Mouse (Mus musculus) MEL (cell line): Measurements from ENCODE around the gene Arhgap9. TPM values are rescaled to one million over a fixed set of nuclear protein-coding genes. Genes with fewer than 3 reads are reported as not detected.

Source experiments
- DNase-seq: peaks from one replicate; pipeline ENCODE4 v3.0.0; 2011; ENCODE audit warnings: low read depth, low spot score
- H3K27ac ChIP-seq: 2 replicates; pipeline ENCODE4 v1.5.1; 2012; ENCODE audit warnings: low read depth, mild to moderate bottlenecking, control low read depth, low read length, moderate library complexity; ENCODE audit not compliant: control insufficient read depth
- H3K27me3 ChIP-seq, 2 experiments: fragments of 150-350 bp in 1 of 2; sonication (generic) in 1 of 2; 2 replicates each; pipeline ENCODE4 v1.6.1; 2012; ENCODE audit warnings: low read length in 2 of 2, mild to moderate bottlenecking in 2 of 2, improper control_type of control experiment in 1 of 2, moderate library complexity in 1 of 2; ENCODE audit not compliant: insufficient read depth in 2 of 2, control insufficient read depth in 1 of 2
- H3K36me3 ChIP-seq, 2 experiments: 2 replicates each; pipeline ENCODE4 v1.6.1; 2012 to 2014; ENCODE audit warnings: low read length in 2 of 2, improper control_type of control experiment in 1 of 2, inconsistent platforms in 1 of 2, mild to moderate bottlenecking in 1 of 2; ENCODE audit not compliant: insufficient read depth in 2 of 2, control insufficient read depth in 1 of 2
- H3K4me1 ChIP-seq, 2 experiments: fragments of 150-350 bp in 1 of 2; sonication (generic) in 1 of 2; 2 replicates each; pipeline ENCODE4 v1.6.1; 2012; ENCODE audit warnings: low read length in 2 of 2, improper control_type of control experiment in 1 of 2, mild to moderate bottlenecking in 1 of 2; ENCODE audit not compliant: insufficient read depth in 2 of 2, control insufficient read depth in 1 of 2
- H3K4me3 ChIP-seq, 2 experiments: fragments of 150-350 bp in 1 of 2; sonication (generic) in 1 of 2; 2 replicates each; pipeline ENCODE4 v1.5.1; 2012; ENCODE audit warnings: low read depth in 2 of 2, low read length in 2 of 2, mild to moderate bottlenecking in 2 of 2, moderate library complexity in 2 of 2, control low read depth in 1 of 2, improper control_type of control experiment in 1 of 2; ENCODE audit not compliant: control insufficient read depth in 1 of 2, insufficient read depth in 1 of 2
- H3K79me2 ChIP-seq: 2 replicates; pipeline ENCODE4 v1.6.1; 2012; ENCODE audit warnings: mild to moderate bottlenecking, low read length, moderate library complexity; ENCODE audit not compliant: control insufficient read depth, poor library complexity, insufficient read depth
- H3K9ac ChIP-seq: 2 replicates; pipeline ENCODE4 v1.6.1; 2012; ENCODE audit warnings: low read depth, mild to moderate bottlenecking, control low read depth, low read length, moderate library complexity; ENCODE audit not compliant: control insufficient read depth, poor library complexity, severe bottlenecking
- H3K9me3 ChIP-seq: fragments of 150-350 bp; sonication (generic); replicated peaks from 2 replicates; pipeline ENCODE4 v1.6.1; 2012; ENCODE audit warnings: mild to moderate bottlenecking, low read length, improper control_type of control experiment, moderate library complexity; ENCODE audit not compliant: insufficient read depth
- CTCF ChIP-seq, 3 experiments: IDR thresholded peaks in 2 of 3; conservative IDR thresholded peaks in 1 of 3; 2 replicates each; pipeline ENCODE4 v1.5.1; 2011 to 2012; ENCODE audit warnings: low read length in 3 of 3, low read depth in 2 of 3, mild to moderate bottlenecking in 2 of 3, improper control_type of control experiment in 1 of 3, inconsistent platforms in 1 of 3, mixed read lengths in 1 of 3, moderate library complexity in 1 of 3; ENCODE audit not compliant: control insufficient read depth in 1 of 3, insufficient read depth in 1 of 3, poor library complexity in 1 of 3, severe bottlenecking in 1 of 3
- EP300 ChIP-seq, 2 experiments: IDR thresholded peaks; 2 replicates each; pipeline ENCODE4 v1.6.1; 2011; ENCODE audit warnings: improper control_type of control experiment in 2 of 2, low read length in 2 of 2, low read depth in 1 of 2, mild to moderate bottlenecking in 1 of 2
- GABPA ChIP-seq: IDR thresholded peaks from 2 replicates; pipeline ENCODE4 v1.6.1; 2012; ENCODE audit warnings: low read depth, mild to moderate bottlenecking, inconsistent platforms, low read length, improper control_type of control experiment, moderate library complexity
- GATA1 ChIP-seq: IDR thresholded peaks from 2 replicates; pipeline ENCODE4 v1.6.1; 2011; ENCODE audit warnings: low read depth, low read length, improper control_type of control experiment
- KAT2A ChIP-seq: conservative IDR thresholded peaks from 2 replicates; pipeline ENCODE4 v1.6.1; 2012; ENCODE audit warnings: low read depth, low read length, improper control_type of control experiment, inconsistent platforms
- MXI1 ChIP-seq: IDR thresholded peaks from 2 replicates; pipeline ENCODE4 v1.6.1; 2011; ENCODE audit warnings: mild to moderate bottlenecking, low read depth, low read length, improper control_type of control experiment
- MYC ChIP-seq: IDR thresholded peaks from 2 replicates; pipeline ENCODE4 v1.6.1; 2011; ENCODE audit warnings: low read depth, mild to moderate bottlenecking, low read length, improper control_type of control experiment, moderate library complexity
- POLR2A ChIP-seq, 2 experiments: IDR thresholded peaks; 2 replicates each; pipeline ENCODE4 v1.6.1; 2011 to 2012; ENCODE audit warnings: low read length in 2 of 2, mild to moderate bottlenecking in 2 of 2, control low read depth in 1 of 2, improper control_type of control experiment in 1 of 2, low read depth in 1 of 2, moderate library complexity in 1 of 2; ENCODE audit not compliant: control insufficient read depth in 1 of 2, insufficient read depth in 1 of 2, poor library complexity in 1 of 2
- POLR2AphosphoS2 ChIP-seq: IDR thresholded peaks from 2 replicates; pipeline ENCODE4 v1.6.1; 2011; ENCODE audit warnings: low read length, improper control_type of control experiment
- POLR2AphosphoS5 ChIP-seq: IDR thresholded peaks from 2 replicates; pipeline ENCODE4 v1.6.1; 2012; ENCODE audit warnings: low read depth, borderline replicate concordance, mild to moderate bottlenecking, inconsistent platforms, low read length, moderate library complexity, mixed read lengths
- RAD21 ChIP-seq: IDR thresholded peaks from 2 replicates; pipeline ENCODE4 v1.6.1; 2011; ENCODE audit warnings: mild to moderate bottlenecking, low read depth, low read length, improper control_type of control experiment
- SIN3A ChIP-seq: IDR thresholded peaks from 2 replicates; pipeline ENCODE4 v1.6.1; 2012; ENCODE audit warnings: low read length, improper control_type of control experiment, inconsistent platforms
- SMC3 ChIP-seq: IDR thresholded peaks from 2 replicates; pipeline ENCODE4 v1.6.1; 2011; ENCODE audit warnings: low read depth, low read length, improper control_type of control experiment
- TAL1 ChIP-seq: IDR thresholded peaks from 2 replicates; pipeline ENCODE4 v1.6.1; 2012; ENCODE audit warnings: mild to moderate bottlenecking, inconsistent platforms, low read length, moderate library complexity, mixed read lengths
- TBP ChIP-seq: IDR thresholded peaks from 2 replicates; pipeline ENCODE4 v1.8.0; 2011; ENCODE audit warnings: low read depth, low read length, improper control_type of control experiment
- TCF12 ChIP-seq: IDR thresholded peaks from 2 replicates; pipeline ENCODE4 v1.6.1; 2014; ENCODE audit warnings: low read depth, mild to moderate bottlenecking, inconsistent platforms, low read length, improper control_type of control experiment, moderate library complexity
- UBTF ChIP-seq: IDR thresholded peaks from 2 replicates; pipeline ENCODE4 v1.6.1; 2012; ENCODE audit warnings: low read depth, mild to moderate bottlenecking, inconsistent platforms, low read length, improper control_type of control experiment, moderate library complexity, borderline replicate concordance; ENCODE audit not compliant: insufficient read depth
- ZC3H11A ChIP-seq: IDR thresholded peaks from 2 replicates; pipeline ENCODE4 v1.6.1; 2012; ENCODE audit warnings: low read depth, mild to moderate bottlenecking, inconsistent platforms, low read length, improper control_type of control experiment
- polyA plus RNA-seq, 2 experiments: library from polyadenylated mRNA; stranded (reverse) in 1 of 2; unstranded in 1 of 2; fragments of >175 nt in 1 of 2; fragments of >200 nt in 1 of 2; gene quantifications; 2 replicates each; pipeline versions ENCODE4 v1.2.1 to v1.2.4; 2012; ENCODE audit warnings: low replicate concordance in 2 of 2, low read depth in 1 of 2; ENCODE audit not compliant: insufficient read length in 2 of 2, insufficient read depth in 1 of 2, missing spikeins in 1 of 2
- total RNA-seq: library from RNA; depleted of rRNA; stranded (reverse); fragments of 300-350 nt; gene quantifications from 2 replicates; pipeline ENCODE4 v1.2.3, GENCODE M21; 2012

Arhgap9 gene
- total and polyA plus RNA-seq, 3 experiments = 24.4 to 41.1 TPM; not detected in 1

- no peaks in the 10 kb centered on the region for H3K27me3 ChIP-seq
- H3K4me3 ChIP-seq = no peak overlapping the region
- no peaks in the 10 kb centered on the region for H3K9me3 ChIP-seq
- H3K79me2 ChIP-seq = no peaks in the 10 kb centered on the region
- H3K9ac ChIP-seq = no peak overlapping the region
- peak; percentile 50 for DNase-seq
- no peak overlapping the region for H3K27ac ChIP-seq
- H3K4me1 ChIP-seq = no peaks in the 10 kb centered on the region
- TF ChIP-seq TCF12 = no peak
- peak; percentile 23 for TF ChIP-seq RAD21
- TF ChIP-seq SIN3A = no peak
- TF ChIP-seq TBP = no peak
- peak; percentile 33 for TF ChIP-seq SMC3
- no peak for TF ChIP-seq GABPA
- TF ChIP-seq CTCF (IDR thresholded peaks at IDR 0.05 in 2 of 3, conservative IDR thresholded peaks at IDR 0.05 in 1 of 3; ENCODE audit: control insufficient read depth in 1 of 3, insufficient read depth in 1 of 3, low read depth in 2 of 3, low read length in 3 of 3, poor library complexity in 1 of 3, severe bottlenecking in 1 of 3) = peak; percentile 48 to 57 (median 55)
- TF ChIP-seq, all 39 proteins: peak for 3
- H3K36me3 ChIP-seq = no peaks in the 10 kb centered on the region
These were observed 10.6 kb downstream of the Arhgap9 start for GRCm38 (mm10) chr10:127332211-127332874.

GRCm38 (mm10) chr10:127333152-127333551 is 11.4 kb downstream of the Arhgap9 start:
- H3K9me3 ChIP-seq = no peaks in the 10 kb centered on the region
- peak; percentile 83 for TF ChIP-seq MYC
- TF ChIP-seq UBTF = no peak
- peak; percentile 38; the same call in 1 of the 2 replicates for TF ChIP-seq TBP
- TF ChIP-seq POLR2AphosphoS2 = no peak
- TF ChIP-seq SIN3A = peak; percentile 49; the same call in 1 of the 2 replicates
- TF ChIP-seq GATA1 = no peak
- no peak for TF ChIP-seq POLR2A (IDR thresholded peaks at IDR 0.05; ENCODE audit: control insufficient read depth in 1 of 2, insufficient read depth in 1 of 2, low read depth in 1 of 2, low read length in 2 of 2, poor library complexity in 1 of 2)
- TF ChIP-seq RAD21 = peak; percentile 77
- TF ChIP-seq EP300 (IDR thresholded peaks at IDR 0.05; ENCODE audit: low read depth in 1 of 2, low read length in 2 of 2) = no peak
- no peak for TF ChIP-seq MXI1
- TF ChIP-seq ZC3H11A = peak; percentile 59; the same call in 1 of the 2 replicates
- peak; percentile 51 to 78 (median 53) for TF ChIP-seq CTCF (IDR thresholded peaks at IDR 0.05 in 2 of 3, conservative IDR thresholded peaks at IDR 0.05 in 1 of 3; ENCODE audit: control insufficient read depth in 1 of 3, insufficient read depth in 1 of 3, low read depth in 2 of 3, low read length in 3 of 3, poor library complexity in 1 of 3, severe bottlenecking in 1 of 3)
- TF ChIP-seq POLR2AphosphoS5 = no peak
- TF ChIP-seq TAL1 = no peak
- TF ChIP-seq KAT2A = no peak
- TF ChIP-seq SMC3 = peak; percentile 66
- TF ChIP-seq, all 39 proteins: peak for 7
- Histone ChIP-seq H3K79me2 (no peaks in the 10 kb centered on the region), H3K9ac (no peak overlapping the region), H3K27me3 (no peaks in the 10 kb centered on the region), H3K36me3 (no peaks in the 10 kb centered on the region), H3K27ac (no peak overlapping the region), H3K4me1 (no peaks in the 10 kb centered on the region), H3K4me3 (no peak overlapping the region)
- DNase-seq = peak; percentile 71
